Mouse (Mus musculus): Measurements from ENCODE around the gene Ppp1r12b. TPM values are rescaled to one million over a fixed set of nuclear protein-coding genes. Genes with fewer than 3 reads are reported as not detected.

Ppp1r12b gene
- total RNA-seq, 4 experiments from 2014 or later: 171 to 181 (median 179) TPM

- DNase-seq (ENCODE audit: low spot score): no peak
Measured at GRCm38 (mm10) chr1:134940863-134941262, 14.9 kb downstream of the Ppp1r12b start.

GRCm38 (mm10) chr1:134938233-134938632 is 17.5 kb downstream of the Ppp1r12b start:
- DNase-seq (ENCODE audit: low spot score): no peak

- peak; percentile 47 for DNase-seq (ENCODE audit: low spot score)
Measured at GRCm38 (mm10) chr1:134936335-134936734, 19.4 kb downstream of the Ppp1r12b start.

GRCm38 (mm10) chr1:134932431-134932830 is 23.3 kb downstream of the Ppp1r12b start:
- DNase-seq (ENCODE audit: low spot score): no peak

- no peak for DNase-seq (ENCODE audit: low spot score)
Measured at GRCm38 (mm10) chr1:134919010-134919409, 36.7 kb downstream of the Ppp1r12b start.

GRCm38 (mm10) chr1:134915421-134915820 is 40.3 kb downstream of the Ppp1r12b start:
- DNase-seq (ENCODE audit: low spot score): no peak

GRCm38 (mm10) chr1:134913535-134913934 is 42.2 kb downstream of the Ppp1r12b start:
- peak; percentile 54 for DNase-seq (ENCODE audit: low spot score)

GRCm38 (mm10) chr1:134911892-134912291 is 43.9 kb downstream of the Ppp1r12b start:
- peak; percentile 47 for DNase-seq (ENCODE audit: low spot score)

GRCm38 (mm10) chr1:134910037-134910436 is 45.7 kb downstream of the Ppp1r12b start:
- peak; percentile 60 for DNase-seq (ENCODE audit: low spot score)

- DNase-seq (ENCODE audit: low spot score): peak; percentile 55
Measured at GRCm38 (mm10) chr1:134909442-134909841, 46.3 kb downstream of the Ppp1r12b start.

GRCm38 (mm10) chr1:134902051-134902619 is 53.6 kb downstream of the Ppp1r12b start:
- DNase-seq (ENCODE audit: low spot score): no peak

- no peak for DNase-seq (ENCODE audit: low spot score)
Measured at GRCm38 (mm10) chr1:134896008-134896407, 59.7 kb downstream of the Ppp1r12b start.

- no peak for DNase-seq (ENCODE audit: low spot score)
Measured at GRCm38 (mm10) chr1:134894803-134895202, 60.9 kb downstream of the Ppp1r12b start.

- peak; percentile 61 for DNase-seq (ENCODE audit: low spot score)
Measured at GRCm38 (mm10) chr1:134891916-134892315, 63.8 kb downstream of the Ppp1r12b start.

GRCm38 (mm10) chr1:134889629-134890028 is 66.1 kb downstream of the Ppp1r12b start:
- DNase-seq (ENCODE audit: low spot score): no peak

GRCm38 (mm10) chr1:134875800-134876199 is 79.9 kb downstream of the Ppp1r12b start:
- no peak for DNase-seq (ENCODE audit: low spot score)

- DNase-seq (ENCODE audit: low spot score): no peak
Measured at GRCm38 (mm10) chr1:134872678-134873077, 83.1 kb downstream of the Ppp1r12b start.

- no peak for DNase-seq (ENCODE audit: low spot score)
Measured at GRCm38 (mm10) chr1:134866426-134866825, 89.3 kb downstream of the Ppp1r12b start.

- DNase-seq (ENCODE audit: low spot score): no peak
Measured at GRCm38 (mm10) chr1:134865552-134865951, 90.2 kb downstream of the Ppp1r12b start.

- no peak for DNase-seq (ENCODE audit: low spot score)
Measured at GRCm38 (mm10) chr1:134860538-134860937, 95.2 kb downstream of the Ppp1r12b start.

- DNase-seq (ENCODE audit: low spot score): peak; percentile 77
Measured at GRCm38 (mm10) chr1:134858344-134859053, 97.2 kb downstream of the Ppp1r12b start.

- DNase-seq (ENCODE audit: low spot score): peak; percentile 70
Measured at GRCm38 (mm10) chr1:134854325-134854982, 101.3 kb downstream of the Ppp1r12b start.

- DNase-seq (ENCODE audit: low spot score): no peak
Measured at GRCm38 (mm10) chr1:134852797-134853196, 102.9 kb downstream of the Ppp1r12b start.
